Mouse (Mus musculus): ENCODE measurements at regions not wholly inside any gene's neighbourhood (a gene's known extent, or its start where the extent isn't known, plus 50 kb on each side); places are given as distances from the start of the nearest gene placed in this dataset.
"Not testable (repeated sequence)": the region's sequence is repeated elsewhere in the genome, so short reads cannot be mapped to it uniquely, and the experiment has no call there.

- no peak for DNase-seq
These were observed 94.7 kb downstream of the Cxxc4 start for GRCm38 (mm10) chr3:134330943-134331342.

GRCm38 (mm10) chr3:134331499-134332153, 95.3 kb downstream of the Cxxc4 start:
- no peak for DNase-seq

- DNase-seq = not testable (repeated sequence)
These were observed 102.9 kb downstream of the Cxxc4 start for GRCm38 (mm10) chr3:134339093-134339695.

- DNase-seq = no peak
These were observed 129.7 kb downstream of the Cxxc4 start for GRCm38 (mm10) chr3:134365948-134366347.

- DNase-seq = no peak
These were observed 130.5 kb downstream of the Cxxc4 start for GRCm38 (mm10) chr3:134366761-134367160.

GRCm38 (mm10) chr3:134368591-134368990, 132.3 kb downstream of the Cxxc4 start:
- DNase-seq = no peak

- DNase-seq = peak; percentile 3
These were observed 132.8 kb downstream of the Cxxc4 start for GRCm38 (mm10) chr3:134369126-134369525.

- DNase-seq = no peak
These were observed 143.3 kb downstream of the Cxxc4 start for GRCm38 (mm10) chr3:134379549-134379948.

GRCm38 (mm10) chr3:134390472-134391336, 154.4 kb downstream of the Cxxc4 start:
- no peak for DNase-seq

GRCm38 (mm10) chr3:134400395-134401090, 164.3 kb downstream of the Cxxc4 start:
- no peak for DNase-seq

GRCm38 (mm10) chr3:134415606-134416328, 179.5 kb downstream of the Cxxc4 start:
- DNase-seq = no peak

GRCm38 (mm10) chr3:134427633-134428032, 191.3 kb downstream of the Cxxc4 start:
- DNase-seq = no peak

- DNase-seq = no peak
These were observed 230.3 kb downstream of the Cxxc4 start for GRCm38 (mm10) chr3:134466611-134467010.

- DNase-seq = no peak
These were observed 251.0 kb downstream of the Cxxc4 start for GRCm38 (mm10) chr3:134487280-134487679.

- DNase-seq = no peak
These were observed 253.8 kb downstream of the Cxxc4 start for GRCm38 (mm10) chr3:134489966-134490543.

GRCm38 (mm10) chr3:134509702-134510101, 273.4 kb downstream of the Cxxc4 start:
- no peak for DNase-seq

GRCm38 (mm10) chr3:134525795-134526194, 289.5 kb downstream of the Cxxc4 start:
- no peak for DNase-seq

GRCm38 (mm10) chr3:134560144-134560543, 268.7 kb upstream of the Tacr3 start:
- DNase-seq = no peak

- DNase-seq = no peak
These were observed 250.0 kb upstream of the Tacr3 start for GRCm38 (mm10) chr3:134578759-134579158.

- no peak for DNase-seq
These were observed 240.2 kb upstream of the Tacr3 start for GRCm38 (mm10) chr3:134588630-134589029.

- DNase-seq = peak; percentile 30
These were observed 225.9 kb upstream of the Tacr3 start for GRCm38 (mm10) chr3:134602919-134603318.

- no peak for DNase-seq
These were observed 223.4 kb upstream of the Tacr3 start for GRCm38 (mm10) chr3:134605356-134605771.

Data from lung, postnatal 10 days (tissue).